Mouse (Mus musculus) layer of hippocampus, adult 18-20 months (tissue): ENCODE results near the gene Arhgef40. TPM values are rescaled to one million over a fixed set of nuclear protein-coding genes. Genes with fewer than 3 reads are reported as not detected.

Source experiments
- DNase-seq, 2 experiments: peaks; one replicate each; pipeline ENCODE4 v3.0.0; 2022; ENCODE audit warnings: low spot score in 2 of 2
- total RNA-seq, 2 experiments: library from RNA; stranded (reverse); gene quantifications; 2 replicates each; pipeline ENCODE4 v1.2.3; 2021

Arhgef40 gene
- total RNA-seq, 2 experiments from 2014 or later = 25.8 to 30.0 TPM

DNA sequence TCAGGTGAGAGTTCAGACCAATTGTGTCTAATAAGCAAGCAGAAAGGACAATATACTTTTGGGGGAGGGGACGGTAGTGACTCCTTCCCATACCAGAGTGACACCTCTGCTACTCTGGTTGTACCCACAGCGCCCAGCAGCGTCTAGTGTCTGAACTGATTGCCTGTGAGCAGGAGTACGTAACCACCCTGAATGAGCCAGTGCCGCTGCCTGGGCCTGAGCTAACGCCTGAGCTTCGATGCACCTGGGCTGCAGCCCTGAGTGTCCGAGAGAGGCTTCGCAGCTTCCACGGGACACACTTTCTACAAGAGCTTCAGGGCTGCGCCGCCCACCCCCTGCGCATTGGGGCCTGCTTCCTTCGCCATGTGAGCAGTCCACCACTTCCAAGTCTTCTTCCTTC is 13.0 kb downstream of the Arhgef40 start:
- no peak for DNase-seq

DNA sequence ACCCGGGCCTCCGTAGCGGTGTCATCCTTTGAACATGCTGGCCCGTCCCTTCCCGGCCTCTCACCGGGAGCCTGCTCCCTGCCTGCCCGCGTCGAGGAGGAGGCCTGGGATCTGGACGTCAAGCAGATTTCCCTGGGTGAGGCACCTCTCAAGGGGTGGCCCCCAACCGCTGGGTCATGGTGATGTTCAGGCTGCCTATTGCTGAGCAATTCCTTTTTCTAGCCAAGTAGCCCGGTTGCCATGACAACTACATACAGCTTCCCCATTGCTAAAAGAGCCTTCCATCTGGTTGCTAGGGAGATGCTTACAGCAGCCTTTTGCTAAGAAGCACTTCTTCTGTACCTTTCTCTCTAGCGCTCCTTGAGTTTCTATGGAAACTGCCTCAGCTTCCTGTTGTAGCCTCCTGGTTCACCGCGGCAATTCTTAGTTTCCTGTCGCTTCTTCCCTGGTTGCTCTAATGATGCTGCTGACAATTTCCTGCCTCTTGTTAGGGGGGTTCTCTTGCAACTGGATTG is 19.5 kb downstream of the Arhgef40 start:
- peak; percentile 78 to 91 for DNase-seq

DNA sequence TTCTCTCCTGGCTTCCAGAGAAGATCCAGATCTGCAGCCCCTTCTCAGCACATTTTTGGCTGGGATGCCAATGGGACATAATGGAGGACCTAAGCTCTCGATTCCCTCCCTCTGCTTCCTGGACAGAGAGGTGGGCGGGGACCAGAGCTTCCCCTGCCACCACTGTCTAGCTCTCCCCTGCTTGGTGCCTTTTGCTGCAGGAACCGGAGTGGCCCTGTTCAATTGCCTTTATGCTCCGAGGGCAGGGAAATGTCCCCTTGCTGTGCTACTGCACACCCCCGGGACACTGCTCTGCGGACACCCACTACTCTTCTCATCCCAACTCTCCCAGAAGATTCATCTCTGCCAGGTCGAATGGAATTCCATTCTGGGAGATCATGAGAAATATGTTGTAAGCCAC is 20.6 kb downstream of the Arhgef40 start:
- DNase-seq = no peak

DNA sequence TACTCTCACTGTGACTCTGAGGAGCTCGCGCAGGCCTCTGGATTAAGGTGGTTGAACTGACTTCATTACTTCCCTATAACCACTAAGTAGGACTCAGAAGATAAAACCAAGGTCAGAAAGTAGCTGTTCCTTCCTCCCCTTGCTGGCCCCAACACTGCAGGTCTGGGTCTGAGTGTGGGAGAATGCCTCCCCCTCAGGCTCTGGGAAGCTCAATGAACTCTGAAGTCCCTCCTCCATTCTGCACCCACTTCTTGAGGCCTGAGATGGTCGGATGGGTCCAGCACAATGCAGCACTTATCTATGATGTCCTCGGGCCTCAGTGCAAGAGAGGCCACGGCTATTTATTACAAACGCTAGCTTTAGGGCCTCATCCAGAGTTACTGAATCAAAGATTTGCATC is 21.1 kb downstream of the Arhgef40 start:
- no peak for DNase-seq

DNA sequence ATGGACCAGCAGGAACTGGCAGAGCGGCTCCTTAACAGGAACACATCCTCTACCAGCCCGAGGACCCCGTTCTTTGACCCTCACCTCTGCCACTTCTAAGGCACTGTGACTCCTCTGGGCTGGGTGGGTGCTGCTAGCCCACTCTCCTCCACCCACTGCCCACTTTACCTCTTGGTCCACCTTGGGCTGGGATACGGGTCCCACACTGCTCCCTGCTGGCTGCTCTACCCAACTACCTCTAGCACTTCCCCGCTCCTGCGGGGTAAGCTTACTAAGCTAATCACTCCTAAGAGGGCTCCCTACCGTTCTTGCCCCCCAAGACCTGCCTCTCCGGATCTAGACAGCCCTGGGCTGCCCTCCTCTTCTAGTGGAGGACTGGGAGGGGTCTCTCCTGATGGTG is 21.7 kb downstream of the Arhgef40 start:
- DNase-seq = no peak

DNA sequence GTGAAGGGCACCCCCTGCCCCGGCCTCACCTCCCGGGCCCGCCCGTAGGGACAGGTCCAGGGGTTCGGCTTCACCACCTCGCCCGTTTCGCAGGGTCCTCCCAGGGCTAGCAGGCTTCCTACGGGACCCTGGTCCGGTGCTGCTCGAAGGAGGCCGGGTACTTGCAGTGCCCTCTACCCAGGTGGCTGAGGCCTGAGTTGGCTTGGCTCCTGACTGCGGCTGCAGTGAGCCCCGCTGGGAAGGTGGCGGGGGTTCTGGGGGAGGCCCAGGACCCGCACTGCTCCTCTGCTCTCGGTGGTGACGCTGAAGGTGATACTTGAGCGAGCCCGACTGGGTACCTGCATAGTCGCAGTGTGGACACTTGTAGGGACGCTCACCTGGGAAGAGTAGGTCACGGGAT is 22.3 kb downstream of the Arhgef40 start:
- no peak for DNase-seq

DNA sequence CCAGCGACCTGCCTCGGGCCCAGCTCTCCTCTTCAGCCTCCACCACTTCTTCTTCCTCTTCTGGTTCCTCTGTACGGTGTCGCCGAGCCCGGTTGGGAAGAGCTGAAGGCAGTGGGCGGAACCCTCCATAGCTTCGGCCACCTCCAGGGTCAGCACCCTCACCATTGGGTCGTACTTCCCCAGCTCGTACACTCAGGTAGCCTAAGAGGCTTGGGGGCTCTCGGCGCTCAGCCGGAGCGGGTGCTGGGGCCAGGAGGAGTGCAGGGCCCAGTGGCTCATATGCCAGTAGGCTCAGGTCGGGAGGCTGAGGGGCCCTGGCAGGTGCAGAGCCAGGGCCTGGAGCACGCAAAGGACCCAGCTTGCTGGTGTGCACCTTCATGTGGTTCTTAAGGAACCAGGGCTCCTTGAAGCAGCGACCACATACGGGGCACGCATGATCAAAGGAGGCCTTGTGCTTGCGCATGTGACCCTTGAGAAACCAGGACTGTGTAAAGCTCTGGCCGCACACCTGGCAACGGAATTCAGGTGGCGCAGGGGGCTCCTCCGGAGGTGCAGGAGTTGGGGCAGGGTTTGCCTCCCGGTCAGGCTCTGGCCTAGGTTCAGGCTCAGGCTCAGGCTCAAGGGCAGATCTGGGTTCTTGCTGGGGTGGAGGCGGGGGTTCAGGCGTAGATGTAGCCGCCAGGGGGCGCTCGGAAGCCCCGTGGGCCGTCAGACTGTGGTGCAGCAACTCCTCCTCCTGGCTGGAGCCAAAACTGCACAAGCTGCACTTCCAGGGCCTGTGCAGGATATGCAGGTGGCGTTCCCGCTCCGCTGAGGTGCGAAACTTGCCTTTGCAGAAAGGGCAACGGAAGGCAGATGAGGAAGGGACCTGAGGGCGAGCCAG is 24.0 kb downstream of the Arhgef40 start:
- DNase-seq = peak; percentile 87 to 94

DNA sequence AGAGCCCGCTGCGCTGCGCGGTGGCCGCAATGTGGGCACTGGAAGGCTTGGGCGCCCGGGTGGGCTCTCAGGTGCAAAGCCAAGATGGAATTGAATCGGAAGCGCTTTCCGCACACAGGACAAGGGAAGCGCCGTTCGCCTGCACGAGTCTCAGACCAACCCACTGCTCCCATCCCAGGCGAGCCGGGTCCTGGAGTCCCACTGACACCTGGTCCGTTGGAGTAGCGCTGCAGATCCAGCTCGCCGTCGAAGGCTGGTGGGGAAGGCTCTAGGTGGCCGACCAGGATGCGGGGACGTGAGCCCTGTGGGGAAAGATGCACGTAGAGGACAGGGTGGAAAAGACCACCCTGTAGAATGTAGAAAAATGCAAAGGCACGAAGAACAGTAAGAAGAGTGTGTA is 24.8 kb downstream of the Arhgef40 start:
- no peak for DNase-seq

DNA sequence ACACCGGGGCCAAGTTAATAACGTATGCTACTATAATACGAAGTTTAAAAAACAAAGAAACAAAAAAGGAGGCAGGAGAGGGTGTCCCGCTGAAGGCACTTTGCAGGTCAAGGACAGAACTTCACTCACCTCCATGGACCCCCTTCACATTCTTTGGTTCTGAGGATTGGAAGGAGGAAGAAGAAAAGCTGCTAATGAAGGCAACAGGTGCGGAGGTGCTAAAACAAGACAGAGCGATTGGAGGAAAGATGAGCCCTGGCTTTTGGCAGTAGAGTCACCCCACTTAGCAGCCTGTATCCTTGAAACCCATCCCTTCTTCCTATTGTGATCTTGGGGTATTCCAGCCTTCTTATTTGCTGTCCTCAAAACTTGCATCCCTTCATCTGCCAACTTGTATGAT is 25.3 kb downstream of the Arhgef40 start:
- DNase-seq = no peak

DNA sequence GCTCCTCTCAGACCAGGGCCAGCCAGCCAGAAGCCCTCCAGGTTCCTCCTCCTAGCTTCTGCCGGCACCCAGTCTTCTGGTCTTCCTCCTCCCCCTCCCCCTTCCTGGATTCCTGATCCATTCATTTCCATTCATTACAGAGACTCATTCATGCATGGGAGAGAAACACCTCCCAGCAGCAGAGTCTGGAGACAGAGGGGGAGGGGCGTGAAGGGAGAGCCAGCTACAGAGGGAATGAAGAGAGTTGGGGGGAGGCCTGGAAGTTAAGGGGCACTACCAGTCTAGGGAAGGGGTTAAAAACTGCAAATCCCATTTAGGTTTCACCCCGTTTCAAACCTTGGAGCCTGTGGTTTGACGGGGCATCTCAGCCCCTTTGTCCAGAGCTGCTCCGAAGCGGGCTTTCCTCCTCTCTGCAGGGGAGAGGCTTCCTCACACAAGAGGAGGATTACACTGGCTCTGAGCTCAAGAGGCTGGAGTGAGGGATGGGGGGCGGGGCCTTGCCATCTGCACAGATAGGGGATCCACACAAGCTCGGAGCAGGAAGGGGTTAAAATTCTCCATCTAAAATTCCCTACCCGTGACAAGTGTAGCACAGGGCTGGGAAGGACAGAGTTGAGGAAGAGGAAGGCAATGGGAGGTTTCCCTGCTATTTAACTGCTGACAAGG is 26.1 kb downstream of the Arhgef40 start:
- DNase-seq = peak in 1 of 2 experiments; percentile 64

DNA sequence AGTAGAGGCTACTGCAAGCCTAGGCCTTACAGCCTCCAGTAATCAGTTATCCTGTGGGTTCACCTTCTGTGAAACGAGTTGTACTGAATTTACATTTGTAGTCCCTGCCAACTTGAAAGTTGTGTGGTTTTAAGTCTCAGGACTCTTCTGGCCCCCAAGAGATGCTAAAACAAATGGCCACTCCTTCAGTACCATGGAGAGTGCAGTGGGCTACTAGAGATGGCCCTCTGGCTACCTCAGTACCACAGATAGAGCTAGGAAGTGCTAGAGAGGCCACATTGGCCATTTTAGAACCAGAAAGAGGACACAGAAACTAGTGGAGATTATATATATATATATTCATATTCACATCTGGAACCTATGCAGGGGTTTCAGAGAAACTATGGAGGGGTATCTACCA is 27.2 kb downstream of the Arhgef40 start:
- no peak for DNase-seq

DNA sequence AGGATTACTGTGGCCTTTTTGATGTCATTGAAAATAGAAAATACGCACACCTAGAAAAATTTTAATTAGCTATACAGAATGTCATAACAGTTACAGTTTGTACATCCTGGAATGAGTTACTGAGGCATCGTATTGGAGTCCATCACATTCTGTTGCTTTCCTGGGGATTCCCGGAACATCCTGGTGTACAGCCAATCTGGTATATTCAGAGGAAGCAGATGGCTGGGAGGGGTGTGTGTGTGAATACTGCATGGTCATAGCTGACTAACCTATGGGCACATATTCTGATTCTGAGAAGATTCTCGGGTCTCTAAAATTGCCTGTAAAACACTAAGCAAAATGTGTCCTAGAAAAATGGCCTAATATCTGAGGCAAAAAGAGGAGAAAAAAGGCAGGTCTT is 27.6 kb downstream of the Arhgef40 start:
- peak; percentile 61 to 78 for DNase-seq

DNA sequence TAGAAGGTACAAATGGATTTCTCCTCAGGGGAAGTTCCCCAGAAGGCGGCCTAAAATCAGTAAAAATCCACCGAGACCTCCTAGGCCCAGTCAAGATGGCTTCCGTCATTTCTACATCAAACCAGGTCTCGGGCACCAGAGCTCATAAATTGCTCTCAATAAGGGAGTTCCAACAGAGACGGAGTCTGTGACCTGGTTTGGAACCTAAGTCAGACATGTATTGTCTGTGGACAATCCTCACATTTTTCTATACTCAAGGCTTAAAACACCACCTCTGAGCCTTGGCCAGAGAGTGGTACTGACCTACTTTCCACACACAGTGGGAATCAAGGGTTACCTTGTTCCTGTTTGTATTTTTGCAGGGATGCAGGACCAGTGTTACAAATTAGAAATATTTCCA is 28.0 kb downstream of the Arhgef40 start:
- no peak for DNase-seq

DNA sequence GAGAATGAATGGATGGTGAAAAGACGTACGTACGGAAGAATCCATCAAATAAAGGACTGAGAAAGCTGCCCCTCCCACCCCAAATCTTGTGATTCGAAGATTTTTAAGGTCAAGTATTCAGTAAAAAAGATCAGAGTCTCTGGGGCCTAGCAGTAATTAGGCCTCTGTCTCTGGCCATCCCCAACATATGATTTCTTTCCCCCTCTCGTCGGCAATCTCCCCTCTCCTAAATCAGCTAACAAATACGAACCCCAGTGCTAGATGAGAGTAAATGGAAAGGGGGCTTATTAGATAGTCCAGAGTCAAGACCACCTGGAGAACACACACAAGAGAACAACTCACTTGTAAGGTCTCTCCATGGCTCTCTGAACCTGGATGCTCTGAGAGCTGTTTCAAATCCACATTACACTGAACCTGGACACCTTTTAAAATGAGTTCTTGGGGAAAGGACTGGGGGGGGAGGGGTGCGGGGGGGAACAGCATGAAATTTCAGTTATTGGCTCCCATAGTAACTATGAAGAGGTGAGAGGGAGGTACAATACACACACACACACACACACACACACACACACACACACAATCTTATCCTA is 28.6 kb downstream of the Arhgef40 start:
- DNase-seq = no peak

DNA sequence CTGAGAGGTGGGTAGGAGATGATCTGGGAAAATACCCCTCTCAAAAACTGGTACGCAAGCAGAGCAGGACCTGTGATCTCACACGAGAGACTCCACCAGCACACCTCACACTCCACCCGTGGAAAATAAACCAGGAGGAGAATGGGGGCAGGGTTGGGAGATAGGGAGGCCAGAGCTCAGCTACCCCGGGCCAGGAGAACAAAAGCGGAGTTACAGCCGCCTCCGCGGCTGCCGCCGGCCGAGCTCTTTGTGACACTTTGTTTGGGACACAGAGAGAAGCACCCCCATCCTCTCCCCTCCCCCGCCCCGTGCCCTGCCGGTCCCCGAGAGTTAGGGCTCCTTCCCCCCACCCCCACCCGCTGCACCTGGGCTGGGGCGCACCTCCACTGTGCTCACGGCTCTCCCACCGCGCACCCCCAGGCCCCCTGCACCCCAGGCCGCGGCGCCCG is 29.3 kb downstream of the Arhgef40 start:
- DNase-seq = no peak

DNA sequence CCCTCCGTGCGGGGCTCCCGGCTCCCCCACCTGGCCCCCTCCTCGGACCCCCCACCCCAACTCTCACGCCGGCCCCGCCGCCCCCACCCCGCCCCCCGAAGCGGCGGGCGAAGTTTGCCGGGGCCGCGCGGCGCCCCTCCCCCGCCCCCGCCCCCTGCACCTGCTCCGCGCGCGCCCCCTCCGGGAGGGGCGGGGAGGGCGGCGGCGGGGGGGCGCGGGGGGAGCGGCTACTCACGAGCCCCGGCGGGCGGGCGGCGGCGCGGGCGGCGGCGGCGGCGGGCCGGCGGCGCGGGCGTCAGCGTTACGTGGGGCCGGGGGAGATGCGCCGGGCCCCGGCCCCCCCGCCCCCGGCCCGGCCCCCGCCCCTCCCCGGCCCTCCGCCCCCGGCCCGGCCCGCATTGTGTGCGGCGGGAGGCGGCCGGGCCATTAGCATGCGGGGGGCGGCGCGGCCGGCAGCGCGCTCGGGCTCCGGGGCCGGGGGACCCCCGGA is 29.8 kb downstream of the Arhgef40 start:
- no peak for DNase-seq

DNA sequence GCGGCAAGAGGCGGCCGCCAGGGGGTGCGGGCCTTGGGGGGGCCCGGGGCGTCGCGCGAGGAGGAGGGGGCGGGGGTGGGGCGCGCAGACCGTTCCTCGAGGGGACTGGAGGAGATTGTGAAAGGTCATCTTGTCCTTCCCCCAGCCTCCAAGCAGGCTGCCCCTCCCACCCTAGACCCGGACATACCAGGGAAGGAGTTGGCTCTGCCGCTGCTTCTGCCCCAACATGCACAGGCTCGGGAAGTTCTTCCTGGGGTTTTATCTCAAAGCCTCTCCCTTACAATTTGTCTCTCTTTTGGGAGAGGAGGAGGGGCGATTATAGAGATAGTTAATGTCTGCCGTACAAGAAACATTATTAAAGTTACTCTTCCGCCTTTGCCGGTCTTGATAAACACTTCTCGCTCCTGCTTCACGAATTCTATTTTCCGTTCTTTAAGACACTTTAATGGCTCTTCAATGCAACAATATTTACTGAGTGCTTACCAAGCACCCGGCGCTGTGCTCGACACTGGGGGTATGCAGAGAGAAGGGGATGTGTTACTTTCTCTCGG is 30.3 kb downstream of the Arhgef40 start:
- DNase-seq = no peak

DNA sequence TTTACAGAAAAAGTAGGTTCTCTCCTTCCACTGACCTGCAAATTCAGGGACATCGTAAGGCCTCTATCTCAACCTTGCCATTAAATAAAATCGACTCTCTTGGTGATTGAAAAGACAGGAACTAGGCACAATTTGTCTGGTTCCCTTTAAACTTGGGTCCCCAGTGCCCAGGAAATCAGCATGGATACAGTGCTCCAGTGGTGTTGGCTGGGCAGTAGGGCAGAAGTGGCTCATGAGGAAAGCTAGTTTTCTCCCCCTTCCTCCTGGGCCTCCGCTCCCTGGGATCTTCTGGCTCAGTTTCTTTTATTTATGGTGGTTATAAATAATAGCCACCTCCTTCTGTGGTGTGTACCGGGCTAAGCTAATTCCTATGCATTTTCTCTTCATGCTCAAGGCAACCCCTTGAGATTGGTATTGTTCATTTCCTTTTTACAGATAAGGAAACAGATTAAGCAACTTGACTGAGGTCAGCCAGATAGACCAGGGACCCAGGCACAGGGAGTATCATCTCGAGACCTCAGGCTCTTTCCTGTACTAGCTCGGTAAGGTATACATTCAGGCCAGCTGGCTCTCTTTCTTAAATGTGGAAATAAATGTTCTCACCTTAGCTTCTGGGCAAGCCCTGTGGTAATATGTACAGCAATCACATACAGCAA is 31.1 kb downstream of the Arhgef40 start, which contains the start of gene Tmem253:
Tmem253 (plus strand) TSS at position 214 of the 656 bp plus-strand sequence.
- no peak for DNase-seq

DNA sequence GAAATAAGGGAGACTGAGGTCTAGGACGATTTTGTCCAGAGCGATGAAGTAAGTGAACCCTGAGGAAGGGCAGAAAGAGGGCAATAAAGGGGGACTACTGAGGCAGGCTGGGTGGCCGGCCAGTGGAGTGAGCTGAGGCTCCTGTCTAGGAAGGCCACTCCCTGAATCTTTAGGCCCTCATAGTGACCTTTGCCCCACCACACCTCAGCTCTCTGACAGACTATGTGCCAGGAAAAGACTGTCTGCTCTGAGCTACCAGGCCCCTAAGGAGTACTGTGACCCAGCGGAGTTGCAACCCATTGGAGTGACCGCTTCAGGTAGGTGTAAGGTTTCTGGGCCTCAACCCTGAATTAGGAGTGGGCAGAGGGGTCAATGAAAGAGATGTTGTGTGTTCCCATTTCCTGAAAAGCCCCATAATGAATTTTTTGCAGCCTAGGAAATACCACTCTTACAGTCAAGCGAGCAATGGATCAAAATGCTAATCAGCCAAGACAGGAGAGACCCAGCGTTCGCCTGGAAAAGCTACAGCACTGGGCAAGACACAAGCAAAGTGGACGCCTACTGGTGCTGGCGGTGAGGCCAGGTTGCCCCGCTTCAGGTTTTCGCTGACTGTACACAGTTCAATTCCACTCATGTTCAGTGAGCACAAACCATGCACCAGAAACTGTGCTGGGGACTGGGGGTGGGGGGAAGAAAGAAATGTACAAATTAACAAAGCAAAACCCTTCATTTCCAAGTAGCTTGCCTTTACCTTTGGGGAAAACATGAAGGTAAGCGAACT is 32.3 kb downstream of the Arhgef40 start:
- DNase-seq = no peak

DNA sequence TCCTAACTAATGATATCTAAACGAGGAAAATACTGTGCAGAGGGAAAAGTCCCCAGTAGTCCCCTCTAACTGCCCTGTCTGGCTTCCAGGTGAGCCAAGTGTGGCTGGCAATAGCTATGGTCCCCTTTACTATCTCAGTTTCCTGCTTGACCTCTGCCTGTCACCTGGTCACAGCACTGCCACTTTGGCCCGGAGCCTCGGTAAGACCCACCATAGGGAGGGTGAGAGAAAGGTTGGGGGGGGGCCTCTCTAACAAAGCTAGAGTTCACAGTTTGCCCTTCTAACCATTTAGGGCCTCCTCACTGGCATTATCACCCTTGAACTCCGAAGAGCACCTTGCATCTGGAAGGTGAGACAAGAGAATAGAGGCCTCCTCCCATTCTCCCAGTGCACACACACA is 33.1 kb downstream of the Arhgef40 start:
- DNase-seq = no peak
